Mouse (Mus musculus) left cerebral cortex, adult 18-20 months (tissue): ENCODE measurements at regions not wholly inside any gene's neighbourhood (a gene's known extent, or its start where the extent isn't known, plus 50 kb on each side); places are given as distances from the start of the nearest gene placed in this dataset.

Experiments used
- DNase-seq, 2 experiments: peaks; one replicate each; pipeline ENCODE4 v3.0.0; 2021 to 2022; ENCODE audit warnings: low spot score in 2 of 2, mixed read lengths in 1 of 2

DNA sequence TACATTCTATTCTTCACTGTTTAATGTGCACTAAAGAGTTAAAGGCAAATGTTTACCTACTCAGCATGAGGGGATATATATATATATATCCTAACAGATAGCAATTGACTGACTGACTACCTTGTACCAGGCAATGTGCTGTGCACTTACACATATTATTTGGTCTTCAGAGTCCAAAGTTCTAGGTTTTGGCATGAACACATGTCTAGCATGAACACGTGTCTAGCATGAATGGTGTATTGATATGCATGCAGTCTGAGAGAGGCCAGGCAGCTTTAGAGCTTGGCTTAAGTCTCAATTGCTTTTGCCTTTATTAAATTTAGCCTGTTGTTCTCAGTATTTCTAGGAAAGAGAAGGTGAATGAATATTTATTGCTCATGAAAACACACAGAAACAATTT lies 161.4 kb downstream of the Btg1 start:
- no peak for DNase-seq

DNA sequence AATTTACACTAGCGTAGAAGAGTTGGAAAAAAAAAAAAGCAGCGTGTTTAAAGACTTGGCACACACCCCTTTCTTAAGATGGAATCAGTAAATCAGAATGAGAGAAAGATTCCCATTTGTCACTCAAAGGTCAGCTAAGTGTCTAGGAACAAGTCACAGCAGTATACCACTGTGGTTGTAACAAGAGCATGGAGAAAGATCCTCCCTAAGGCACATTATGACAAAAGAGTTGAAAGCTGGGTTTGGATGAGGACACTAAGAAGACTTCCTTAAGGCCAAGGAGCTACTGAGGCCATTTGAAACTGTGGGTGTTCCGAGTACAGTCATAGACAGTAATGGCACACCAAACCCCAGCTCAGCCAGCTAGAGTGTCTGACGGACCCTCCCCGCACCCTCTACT lies 167.2 kb downstream of the Btg1 start:
- DNase-seq, result no peak

- DNase-seq, result no peak
Measured at GRCm38 (mm10) chr10:96786903-96787571, 170.2 kb downstream of the Btg1 start.

- no peak for DNase-seq
Measured at GRCm38 (mm10) chr10:96787572-96787946, 170.8 kb downstream of the Btg1 start.

- DNase-seq, result no peak
Measured at GRCm38 (mm10) chr10:96788352-96789016, 171.7 kb downstream of the Btg1 start.

GRCm38 (mm10) chr10:96797116-96797515 lies 180.3 kb downstream of the Btg1 start:
- DNase-seq, result no peak

- DNase-seq, result no peak
Measured at GRCm38 (mm10) chr10:96800801-96801200, 184.0 kb downstream of the Btg1 start.

DNA sequence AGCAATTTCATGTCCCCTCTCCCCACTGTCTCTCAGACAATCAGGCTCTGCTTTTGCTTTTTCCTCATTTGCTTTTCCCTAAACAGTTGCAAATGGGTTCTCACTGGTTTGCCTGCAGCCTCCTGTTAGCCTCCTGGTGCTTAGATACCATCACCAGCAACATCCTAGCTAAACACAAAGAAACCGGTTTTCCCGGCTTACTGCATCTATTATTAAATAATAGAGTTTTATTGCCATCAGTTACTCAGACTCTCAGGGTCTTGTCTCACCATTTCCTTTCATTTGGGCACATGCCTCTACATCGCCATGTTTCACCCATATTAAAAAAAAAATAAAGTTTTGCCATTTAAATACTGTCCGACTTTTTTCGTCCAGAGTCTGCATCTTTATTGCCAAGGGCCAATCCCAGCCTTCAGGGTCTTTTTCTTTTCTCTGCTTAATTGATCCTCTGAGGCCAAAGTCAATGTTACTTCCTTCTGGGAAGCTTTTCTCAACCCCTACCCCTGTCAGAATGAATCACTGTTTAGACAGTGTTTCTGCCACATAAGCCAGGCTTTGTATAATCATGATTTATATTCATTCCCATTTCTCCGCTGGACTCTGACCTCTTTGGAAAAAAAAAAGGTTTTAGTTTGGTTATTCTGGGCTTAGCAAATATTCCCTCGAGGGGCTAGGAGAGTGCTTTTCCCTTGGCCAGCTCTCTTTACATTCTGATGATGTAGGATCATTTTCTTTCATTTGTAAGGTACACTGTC lies 187.4 kb downstream of the Btg1 start:
- DNase-seq, result no peak

DNA sequence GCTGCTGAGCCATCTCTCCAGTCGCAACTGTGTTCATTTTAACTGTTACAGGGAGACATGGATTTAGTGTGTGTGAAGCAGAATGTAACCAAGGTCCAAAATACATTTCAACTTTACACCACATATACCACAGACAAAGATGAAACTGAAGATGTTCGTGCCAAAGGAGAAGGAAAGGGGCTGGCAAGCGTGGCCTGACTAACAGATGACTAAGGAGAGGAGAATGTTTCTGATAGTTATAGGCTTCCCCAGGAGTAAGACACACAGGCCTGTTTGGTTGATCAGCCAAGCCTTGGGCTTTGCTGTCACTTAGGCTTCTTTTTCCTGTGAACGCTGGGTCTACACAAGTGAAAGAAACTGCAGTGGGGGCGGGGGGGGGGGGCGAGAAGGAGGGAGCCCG lies 189.8 kb downstream of the Btg1 start:
- DNase-seq, result no peak

- no peak for DNase-seq
Measured at GRCm38 (mm10) chr10:96821852-96822251, 205.0 kb downstream of the Btg1 start.

GRCm38 (mm10) chr10:96822344-96823335 lies 205.8 kb downstream of the Btg1 start:
- DNase-seq, result no peak

DNA sequence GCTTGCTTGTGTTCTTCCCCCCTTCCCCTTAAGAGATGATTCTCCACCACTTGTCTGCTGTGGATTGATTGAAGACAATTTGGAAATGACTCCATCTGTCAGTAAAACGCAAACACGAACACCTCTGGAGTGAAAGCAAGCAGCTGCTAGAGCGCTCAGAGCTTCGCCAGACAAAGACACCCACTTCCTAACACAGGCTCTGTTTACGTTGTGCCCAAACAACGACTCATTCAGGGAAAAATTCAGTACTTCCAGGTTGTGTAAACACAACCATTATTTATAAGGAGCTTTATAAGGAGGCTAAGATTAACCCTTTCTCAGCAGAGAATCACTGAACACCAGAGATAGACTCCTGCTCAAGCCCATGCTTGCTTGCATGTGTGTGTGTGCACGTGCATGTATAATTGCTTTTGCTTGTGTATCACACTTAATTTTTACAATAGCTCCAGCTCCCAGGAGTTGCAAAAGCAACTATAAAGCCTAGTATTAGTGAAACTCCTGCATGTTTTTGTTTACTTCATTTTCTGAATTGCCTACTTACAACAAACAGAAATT lies 209.5 kb downstream of the Btg1 start:
- no peak for DNase-seq

GRCm38 (mm10) chr10:96827971-96828370 lies 211.2 kb downstream of the Btg1 start:
- no peak for DNase-seq

DNA sequence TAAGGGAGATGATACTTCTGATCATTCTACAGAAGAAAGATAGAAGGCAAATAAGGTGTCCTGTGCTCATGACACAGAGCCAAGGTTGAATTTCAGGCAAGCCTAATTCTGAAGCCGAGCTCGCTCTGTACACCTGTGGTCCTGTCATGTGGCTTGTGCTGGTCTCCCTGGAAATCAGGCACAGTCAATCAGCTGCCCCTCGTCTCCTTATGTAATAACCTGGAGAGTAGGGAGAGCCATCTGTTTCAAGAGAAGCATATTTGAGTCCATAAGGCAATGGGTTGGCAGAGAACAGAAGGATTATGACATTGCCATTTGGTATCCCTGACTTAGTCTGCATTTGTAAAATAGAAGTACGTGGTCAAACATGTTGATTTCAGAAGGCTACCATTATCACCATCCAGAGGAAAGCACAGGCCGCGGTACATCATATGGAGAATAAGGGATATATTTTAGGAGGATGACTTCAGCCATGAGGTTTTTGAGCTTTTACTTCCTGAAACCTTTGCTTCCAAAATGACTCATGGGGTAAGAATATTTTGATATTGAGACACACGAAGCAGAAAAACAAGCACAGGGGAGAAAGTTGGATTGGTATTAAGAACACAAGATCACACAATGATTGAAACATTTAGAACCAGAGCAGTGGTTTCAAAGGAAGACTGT lies 211.9 kb downstream of the Btg1 start:
- DNase-seq, result no peak

GRCm38 (mm10) chr10:96831071-96831470 lies 214.3 kb downstream of the Btg1 start:
- DNase-seq, result no peak

- DNase-seq, result no peak
Measured at GRCm38 (mm10) chr10:96837230-96837629, 220.4 kb downstream of the Btg1 start.

DNA sequence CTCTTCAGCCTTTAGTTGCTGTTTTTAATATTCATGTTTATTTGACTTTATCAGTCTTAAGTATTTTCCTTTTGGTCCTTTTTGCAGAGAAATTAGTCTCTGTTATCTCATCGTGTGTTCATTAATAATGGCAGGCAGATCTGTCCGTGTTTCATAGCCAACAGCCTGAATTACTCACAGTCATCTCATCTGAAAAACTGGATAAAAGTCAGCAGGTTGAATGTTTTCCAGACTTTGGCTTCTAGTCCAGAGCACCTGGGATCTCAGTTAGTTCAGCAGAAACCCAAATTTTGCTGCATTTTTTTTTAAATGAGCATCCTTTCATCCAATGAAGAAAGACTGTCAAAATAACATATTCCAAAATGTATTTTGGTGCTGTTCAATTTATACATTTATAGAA lies 224.3 kb downstream of the Btg1 start:
- DNase-seq, result no peak

DNA sequence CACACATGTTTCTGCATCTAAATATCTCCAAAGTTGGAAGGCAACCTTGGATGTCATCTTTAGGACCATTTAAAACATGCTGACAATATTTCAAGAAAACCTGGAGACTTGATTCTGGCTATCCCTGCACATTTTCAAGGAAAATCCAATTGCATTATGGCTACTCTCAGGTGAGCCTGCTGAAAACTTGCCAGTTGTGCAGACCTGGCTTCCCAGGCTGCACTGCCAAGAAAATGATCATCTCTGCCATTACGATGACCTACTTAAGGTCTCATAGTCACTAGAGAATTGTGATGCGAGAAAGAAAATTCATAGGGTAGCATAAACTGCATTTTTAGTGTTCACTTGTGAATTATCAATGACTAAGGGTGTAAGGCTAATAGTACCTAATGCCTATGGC lies 225.2 kb downstream of the Btg1 start:
- no peak for DNase-seq

DNA sequence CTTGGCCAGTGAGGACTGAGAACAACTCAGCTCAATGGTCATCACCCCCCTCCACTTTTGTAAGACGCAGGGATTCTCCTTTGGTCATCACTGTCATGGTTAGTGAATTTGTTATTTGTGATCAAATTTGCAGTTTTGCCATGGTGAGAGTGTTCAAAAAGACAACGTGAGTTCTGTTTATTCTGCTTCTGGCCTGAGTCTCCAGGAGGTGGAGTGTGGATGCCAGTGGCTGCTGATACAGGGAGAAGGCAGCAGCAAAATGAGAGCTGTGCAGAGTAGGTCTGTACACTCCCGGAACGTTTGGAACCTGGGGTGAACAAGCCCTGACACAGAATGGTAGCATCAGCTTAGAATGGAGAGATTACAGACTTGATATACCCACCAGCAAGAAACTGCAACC lies 229.1 kb downstream of the Btg1 start:
- no peak for DNase-seq

DNA sequence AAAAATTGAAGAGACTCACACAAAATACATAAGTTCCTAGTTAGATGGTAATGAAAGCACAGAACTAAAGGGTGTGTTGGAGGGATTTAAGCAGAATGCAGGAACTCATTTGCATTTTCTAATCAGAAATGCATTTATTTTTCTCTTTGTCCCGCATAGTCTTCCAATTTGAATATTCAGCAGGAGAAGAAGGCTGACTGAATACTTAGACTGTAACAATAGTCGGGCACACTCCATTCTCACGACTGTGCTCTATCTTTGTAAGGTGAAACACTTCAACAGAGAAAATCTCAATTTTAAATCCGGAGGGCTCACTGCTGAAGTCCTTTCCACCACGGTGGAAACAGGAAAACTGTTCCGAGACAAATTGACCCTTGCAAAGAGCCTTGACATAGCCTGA lies 230.2 kb downstream of the Btg1 start:
- no peak for DNase-seq
